Mouse (Mus musculus): ENCODE data around the gene Trim2.

Gene Trim2

GRCm38 (mm10) chr3:84306777-84307176 is at the start of gene Trim2:
TSS of gene Trim2 (minus strand) at chr3:84306877.
- no peak for DNase-seq (ENCODE audit: low spot score)

GRCm38 (mm10) chr3:84355930-84356689 is 49.4 kb upstream of the Trim2 start:
- peak; percentile 47 for DNase-seq (ENCODE audit: low spot score)

GRCm38 (mm10) chr3:84352353-84353034 is 45.8 kb upstream of the Trim2 start:
- DNase-seq (ENCODE audit: low spot score): peak; percentile 69

- DNase-seq (ENCODE audit: low spot score): no peak
Observed at GRCm38 (mm10) chr3:84350311-84350710, 43.6 kb upstream of the Trim2 start.

GRCm38 (mm10) chr3:84349771-84350170 is 43.1 kb upstream of the Trim2 start:
- DNase-seq (ENCODE audit: low spot score): no peak

- no peak for DNase-seq (ENCODE audit: low spot score)
Observed at GRCm38 (mm10) chr3:84347426-84347825, 40.7 kb upstream of the Trim2 start.

GRCm38 (mm10) chr3:84346456-84347150 is 39.9 kb upstream of the Trim2 start:
- DNase-seq (ENCODE audit: low spot score): no peak

GRCm38 (mm10) chr3:84345646-84345980 is 38.9 kb upstream of the Trim2 start:
- no peak for DNase-seq (ENCODE audit: low spot score)

GRCm38 (mm10) chr3:84344725-84345645 is 38.3 kb upstream of the Trim2 start:
- peak; percentile 84 for DNase-seq (ENCODE audit: low spot score)

- no peak for DNase-seq (ENCODE audit: low spot score)
Observed at GRCm38 (mm10) chr3:84343101-84343500, 36.4 kb upstream of the Trim2 start.

GRCm38 (mm10) chr3:84341811-84342210 is 35.1 kb upstream of the Trim2 start:
- DNase-seq (ENCODE audit: low spot score): no peak

- no peak for DNase-seq (ENCODE audit: low spot score)
Observed at GRCm38 (mm10) chr3:84337585-84337984, 30.9 kb upstream of the Trim2 start.

GRCm38 (mm10) chr3:84336342-84336741 is 29.7 kb upstream of the Trim2 start:
- DNase-seq (ENCODE audit: low spot score): no peak

GRCm38 (mm10) chr3:84335421-84336073 is 28.9 kb upstream of the Trim2 start:
- no peak for DNase-seq (ENCODE audit: low spot score)

- no peak for DNase-seq (ENCODE audit: low spot score)
Observed at GRCm38 (mm10) chr3:84334771-84335420, 28.2 kb upstream of the Trim2 start.

- peak; percentile 63 for DNase-seq (ENCODE audit: low spot score)
Observed at GRCm38 (mm10) chr3:84333400-84334349, 27.0 kb upstream of the Trim2 start.

GRCm38 (mm10) chr3:84330210-84330609 is 23.5 kb upstream of the Trim2 start:
- DNase-seq (ENCODE audit: low spot score): no peak

GRCm38 (mm10) chr3:84324967-84325441 is 18.3 kb upstream of the Trim2 start:
- DNase-seq (ENCODE audit: low spot score): no peak

GRCm38 (mm10) chr3:84324478-84324877 is 17.8 kb upstream of the Trim2 start:
- DNase-seq (ENCODE audit: low spot score): no peak

GRCm38 (mm10) chr3:84324000-84324399 is 17.3 kb upstream of the Trim2 start:
- DNase-seq (ENCODE audit: low spot score): no peak
